Mouse (Mus musculus) bone marrow macrophage, adult 2 months (primary cell): ENCODE measurements around the gene Rtkn2.

ENCODE experiments used
- CTCF ChIP-seq: IDR thresholded peaks from 2 replicates; pipeline ENCODE4 v1.5.1; 2012; ENCODE audit warnings: low read depth, mild to moderate bottlenecking, low read length, moderate library complexity
- POLR2A ChIP-seq: IDR thresholded peaks from 2 replicates; pipeline ENCODE4 v1.6.1; 2012; ENCODE audit warnings: mild to moderate bottlenecking, low read depth, low read length, borderline replicate concordance

DNA sequence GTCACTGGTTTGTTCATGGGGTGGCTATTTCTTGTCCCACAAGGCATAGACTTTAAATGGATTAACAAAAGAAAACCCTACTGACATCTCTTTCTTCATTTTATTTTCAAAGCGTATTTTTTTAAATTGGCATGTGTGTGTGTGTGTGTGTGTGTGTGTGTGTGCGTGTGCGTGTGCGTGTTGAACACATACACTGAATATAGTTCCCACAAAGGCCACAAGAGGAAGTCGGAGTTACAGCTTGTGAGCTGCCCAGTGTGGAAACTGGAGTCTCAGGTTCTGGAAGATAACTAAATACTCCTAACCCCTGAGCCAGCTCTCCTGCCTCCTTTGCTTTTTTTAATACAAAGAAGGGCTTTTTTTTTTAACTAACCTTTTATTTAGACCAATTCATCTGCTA, 95.8 kb downstream of the Rtkn2 start:
- TF ChIP-seq CTCF = no peak
- no peak for TF ChIP-seq POLR2A
